Mouse (Mus musculus) testis, adult 2 months (tissue): ENCODE results near the gene Traip.

Source experiments
- CTCF ChIP-seq: fragments of 200-500 bp; IDR thresholded peaks from 2 replicates; pipeline ENCODE4 v1.5.1; 2012; ENCODE audit warnings: low read depth, mild to moderate bottlenecking, inconsistent platforms, low read length, moderate library complexity; ENCODE audit not compliant: control insufficient read depth, insufficient read depth, insufficient replicate concordance
- POLR2A ChIP-seq: fragments of 200-500 bp; IDR thresholded peaks from 2 replicates; pipeline ENCODE4 v1.6.1; 2012; ENCODE audit warnings: low read depth, mild to moderate bottlenecking, inconsistent platforms, low read length, moderate library complexity; ENCODE audit not compliant: control insufficient read depth

GRCm38 (mm10) chr9:107923956-107924355 is 26.0 kb upstream of the Traip start:
- no peak for TF ChIP-seq CTCF
- TF ChIP-seq POLR2A: no peak
